Mouse (Mus musculus): ENCODE data around the gene Arf3.

Gene Arf3

DNA sequence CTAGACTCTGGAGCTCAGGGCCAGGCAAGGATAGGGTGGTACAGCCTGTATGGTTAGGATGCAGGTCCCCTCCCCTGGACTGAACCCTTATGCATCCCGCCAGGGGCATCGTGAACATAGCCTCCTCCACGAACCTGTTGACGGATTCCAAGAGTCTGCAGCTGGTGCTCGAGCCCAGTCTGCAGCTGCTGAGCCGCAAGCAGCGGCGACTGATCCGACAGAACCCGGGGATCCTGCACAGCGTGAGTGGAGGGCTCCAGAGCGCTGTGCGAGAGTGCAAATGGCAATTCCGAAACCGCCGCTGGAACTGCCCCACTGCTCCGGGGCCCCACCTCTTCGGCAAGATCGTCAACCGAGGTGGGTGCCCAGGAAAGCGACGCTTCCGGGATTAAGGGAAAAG, 27.7 kb upstream of the Arf3 start:
- DNase-seq (ENCODE audit: low spot score), result no peak

DNA sequence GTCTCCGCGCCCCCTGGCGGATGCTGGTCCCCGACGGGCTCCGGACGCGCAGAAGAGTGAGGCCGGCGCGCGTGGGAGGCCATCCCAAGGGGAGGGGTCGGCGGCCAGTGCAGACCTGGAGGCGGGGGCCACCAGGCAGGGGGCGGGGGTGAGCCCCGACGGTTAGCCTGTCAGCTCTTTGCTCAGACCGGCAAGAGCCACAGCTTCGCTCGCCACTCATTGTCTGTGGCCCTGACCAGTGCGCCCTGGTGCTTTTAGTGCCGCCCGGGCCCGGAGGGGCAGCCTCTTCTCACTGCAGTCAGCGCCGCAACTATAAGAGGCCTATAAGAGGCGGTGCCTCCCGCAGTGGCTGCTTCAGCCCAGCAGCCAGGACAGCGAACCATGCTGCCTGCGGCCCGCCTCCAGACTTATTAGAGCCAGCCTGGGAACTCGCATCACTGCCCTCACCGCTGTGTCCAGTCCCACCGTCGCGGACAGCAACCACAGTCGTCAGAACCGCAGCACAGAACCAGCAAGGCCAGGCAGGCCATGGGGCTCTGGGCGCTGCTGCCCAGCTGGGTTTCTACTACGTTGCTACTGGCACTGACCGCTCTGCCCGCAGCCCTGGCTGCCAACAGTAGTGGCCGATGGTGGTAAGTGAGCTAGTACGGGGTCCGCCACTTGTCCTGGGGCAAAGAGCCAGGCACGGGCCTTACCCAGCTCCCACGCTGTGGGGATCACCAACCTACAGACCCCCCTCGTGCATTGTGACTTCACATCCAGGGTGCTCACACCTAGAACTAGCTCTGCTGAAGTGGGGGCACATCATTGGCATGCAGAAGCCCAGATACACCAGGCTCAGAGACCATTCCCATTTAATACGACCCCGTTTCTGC, 26.9 kb upstream of the Arf3 start, which contains the start of gene Wnt1:
Gene Wnt1 (plus strand): TSS at position 197 of the 875 bp plus-strand sequence.
- no peak for DNase-seq (ENCODE audit: low spot score)

DNA sequence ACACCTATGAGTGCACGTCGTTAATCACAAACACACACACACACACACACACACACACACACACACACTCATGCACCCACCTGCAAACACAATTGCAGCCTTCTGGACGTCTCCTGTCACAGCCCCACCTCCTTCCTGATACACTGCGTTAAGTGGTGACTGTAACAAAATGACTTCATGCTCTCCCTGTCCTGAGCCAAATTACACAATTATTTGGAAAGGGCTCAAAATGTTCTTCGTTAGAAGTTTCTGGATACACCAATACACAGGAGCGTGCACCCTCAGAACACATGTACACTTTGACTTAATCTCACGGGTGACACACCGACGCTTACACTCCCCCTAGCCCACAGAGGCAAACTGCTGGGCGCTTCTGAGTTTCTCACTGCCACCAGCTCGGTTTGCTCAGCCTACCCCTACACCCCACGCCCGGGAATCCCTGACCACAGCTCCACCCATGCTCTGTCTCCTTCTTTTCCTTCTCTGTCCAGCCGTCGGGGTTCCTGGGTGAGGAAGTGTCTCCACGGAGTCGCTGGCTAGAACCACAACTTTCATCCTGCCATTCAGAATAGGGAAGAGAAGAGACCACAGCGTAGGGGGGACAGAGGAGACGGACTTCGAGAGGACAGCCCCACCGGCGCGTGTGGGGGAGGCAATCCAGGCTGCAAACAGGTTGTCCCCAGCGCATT, 26.1 kb upstream of the Arf3 start:
- no peak for DNase-seq (ENCODE audit: low spot score)

DNA sequence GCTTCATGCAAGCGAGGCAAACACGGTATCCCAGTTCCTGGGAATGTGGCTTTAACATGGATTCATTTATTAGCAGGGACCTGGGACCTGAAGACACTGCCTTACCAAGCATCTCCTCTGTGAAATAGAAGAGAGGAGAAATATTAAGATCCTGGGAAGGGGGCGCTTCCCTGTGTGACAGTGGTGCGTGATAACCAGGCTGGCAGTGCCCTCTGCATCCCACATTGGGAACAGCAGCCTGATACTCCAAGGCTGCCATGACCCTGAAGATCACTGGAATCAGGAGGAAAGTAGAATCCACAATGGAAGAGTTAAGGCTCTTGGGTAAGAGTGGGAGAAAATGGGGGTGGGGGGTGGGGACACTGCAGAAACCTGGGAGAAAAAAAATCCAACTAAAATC, 24.9 kb upstream of the Arf3 start:
- DNase-seq (ENCODE audit: low spot score), result no peak

DNA sequence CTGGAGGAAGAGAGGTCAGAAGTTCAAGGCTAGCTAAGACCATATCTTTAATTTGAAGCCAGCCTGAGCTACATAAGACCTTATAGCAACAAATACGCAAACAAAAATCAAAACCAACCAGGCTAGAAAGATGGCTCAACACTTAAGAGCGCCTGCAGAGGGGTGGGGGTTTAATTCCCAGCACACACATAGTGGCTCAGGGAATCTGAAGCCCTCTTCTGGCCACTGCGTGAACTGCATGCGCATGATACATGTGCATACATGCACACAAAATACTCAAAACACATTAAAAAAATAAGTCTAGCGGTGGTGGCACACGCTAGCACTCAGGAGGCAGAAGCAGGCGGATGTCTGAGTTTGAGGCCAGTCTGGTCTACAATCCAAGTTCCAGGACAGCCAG, 22.7 kb upstream of the Arf3 start:
- DNase-seq (ENCODE audit: low spot score), result no peak

DNA sequence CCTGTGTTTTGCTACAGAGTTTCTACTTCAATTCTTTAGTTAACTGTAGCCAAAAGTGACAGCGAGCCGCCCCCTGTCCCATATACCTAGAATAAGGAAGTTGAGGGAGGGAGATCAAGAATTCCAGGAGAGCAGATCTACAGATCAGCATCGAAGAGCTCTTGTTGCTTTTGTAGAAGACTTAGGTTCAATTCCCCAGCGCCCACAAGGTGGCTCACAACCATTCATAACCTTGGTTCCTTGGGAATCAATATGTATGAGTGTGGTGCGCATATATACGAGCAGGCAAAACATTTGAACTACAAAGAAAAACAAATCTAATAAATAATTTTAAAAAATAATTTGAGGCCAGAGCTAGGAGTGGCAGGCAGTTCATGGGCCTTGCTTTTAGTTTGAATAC, 18.2 kb upstream of the Arf3 start:
- no peak for DNase-seq (ENCODE audit: low spot score)

DNA sequence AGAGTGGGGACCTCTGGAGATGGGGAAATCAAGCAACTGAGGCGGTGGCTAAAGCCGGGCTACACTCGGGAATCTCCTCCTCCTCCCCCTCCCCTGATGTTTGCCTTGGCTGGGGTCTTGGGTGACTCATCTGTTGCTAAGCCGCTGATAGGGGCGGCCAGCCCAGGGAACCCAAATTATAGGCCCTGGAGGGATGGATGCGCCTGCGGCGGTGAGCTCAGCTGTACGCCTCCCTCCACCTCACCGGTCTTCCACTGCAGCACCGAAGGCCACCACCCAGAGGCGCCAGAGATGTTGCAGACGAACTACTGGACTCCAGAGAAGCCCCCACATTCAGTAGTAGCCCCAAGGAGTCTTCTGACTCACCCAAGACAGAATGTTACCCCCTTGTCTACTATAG, 17.6 kb upstream of the Arf3 start:
- no peak for DNase-seq (ENCODE audit: low spot score)

DNA sequence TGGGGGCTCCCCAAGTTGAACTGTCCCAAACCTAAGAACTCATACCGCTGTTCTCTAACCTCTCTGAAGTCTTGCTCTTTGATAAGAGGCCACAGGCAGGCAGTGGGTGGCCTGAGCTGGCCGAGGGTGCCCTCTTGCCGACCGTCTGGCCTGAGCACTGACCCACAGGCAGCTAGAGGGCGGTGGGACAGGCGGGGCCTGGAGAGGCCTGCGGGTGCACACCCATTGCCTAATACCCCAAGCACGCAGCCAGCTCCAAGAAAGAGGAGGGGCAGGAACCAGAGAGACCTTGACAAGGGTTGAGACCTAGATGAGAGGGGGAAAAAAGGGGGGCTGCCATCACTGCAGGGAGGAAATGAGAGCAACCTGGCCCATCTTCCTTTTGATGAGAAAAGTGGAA, 17.1 kb upstream of the Arf3 start:
- DNase-seq (ENCODE audit: low spot score), result no peak

DNA sequence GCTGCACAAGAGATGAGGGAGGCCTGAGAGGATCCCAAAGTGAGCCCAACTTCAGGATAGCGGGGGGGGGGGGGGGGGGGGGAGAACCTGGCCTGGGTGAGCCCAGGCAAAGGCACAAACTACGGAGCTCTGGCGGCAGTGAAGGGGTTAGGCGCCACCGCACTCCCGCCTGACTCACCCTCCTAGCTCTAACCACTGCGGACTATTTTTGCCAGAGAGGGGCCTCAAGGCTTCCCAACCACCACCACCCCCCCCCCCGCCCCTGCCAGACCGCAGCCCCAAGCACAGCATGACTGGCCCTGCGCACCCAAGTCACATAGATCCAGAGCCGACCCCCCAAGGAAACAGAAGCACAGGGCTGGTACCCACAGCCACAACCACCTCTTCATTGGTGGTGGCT, 15.8 kb upstream of the Arf3 start:
- DNase-seq (ENCODE audit: low spot score), result no peak

DNA sequence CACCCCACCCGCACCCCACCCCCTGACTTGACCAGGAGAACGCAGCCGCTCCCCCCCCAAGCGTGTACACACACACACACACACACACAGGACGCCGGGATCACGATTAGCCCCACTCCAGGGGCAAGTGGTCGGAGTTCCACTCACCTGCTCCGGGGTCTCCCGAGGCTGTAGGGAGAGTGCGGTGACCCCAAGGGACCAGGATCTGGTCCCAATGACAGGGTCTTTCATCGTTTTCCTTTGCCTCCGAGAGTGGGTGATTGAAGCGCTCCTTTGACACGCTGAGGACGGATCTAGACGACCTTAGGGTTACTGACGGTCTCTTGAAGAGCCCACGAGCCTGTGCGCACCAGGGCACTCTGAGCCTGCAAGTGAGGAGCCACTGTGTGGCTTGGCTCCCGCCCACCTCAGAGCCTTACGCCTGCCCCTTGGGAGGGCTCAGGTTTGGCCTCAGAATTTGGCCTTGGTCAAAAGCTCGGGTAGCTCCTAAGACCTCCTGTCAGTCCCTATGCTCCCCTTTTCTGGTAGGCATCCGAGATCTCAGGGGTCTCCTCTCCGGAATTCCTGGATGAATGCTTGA, 15.3 kb upstream of the Arf3 start:
- no peak for DNase-seq (ENCODE audit: low spot score)

DNA sequence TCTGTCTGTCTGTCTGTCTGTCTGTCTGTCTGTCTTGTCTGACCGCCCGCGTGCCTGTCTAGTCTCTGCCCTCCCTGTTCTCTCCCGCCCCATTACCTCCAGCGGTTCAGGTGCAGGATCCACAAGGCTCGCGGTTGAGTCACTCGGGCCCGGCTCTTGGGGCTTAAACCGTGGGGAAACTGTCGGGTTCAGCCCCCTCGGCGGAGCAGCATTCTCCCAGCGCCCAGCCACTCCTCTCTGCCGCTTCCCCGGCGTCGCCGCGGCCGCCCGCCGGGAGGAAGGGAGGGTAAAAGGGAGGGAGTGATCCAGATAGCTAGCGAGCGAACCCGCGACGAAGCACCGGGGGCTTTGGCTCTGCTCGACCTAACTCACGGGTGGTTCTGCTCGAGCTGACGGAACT, 14.7 kb upstream of the Arf3 start, which contains the start of gene Wnt10b:
Gene Wnt10b (minus strand): TSS at position 389 of the 400 bp plus-strand sequence.
- DNase-seq (ENCODE audit: low spot score), result no peak

DNA sequence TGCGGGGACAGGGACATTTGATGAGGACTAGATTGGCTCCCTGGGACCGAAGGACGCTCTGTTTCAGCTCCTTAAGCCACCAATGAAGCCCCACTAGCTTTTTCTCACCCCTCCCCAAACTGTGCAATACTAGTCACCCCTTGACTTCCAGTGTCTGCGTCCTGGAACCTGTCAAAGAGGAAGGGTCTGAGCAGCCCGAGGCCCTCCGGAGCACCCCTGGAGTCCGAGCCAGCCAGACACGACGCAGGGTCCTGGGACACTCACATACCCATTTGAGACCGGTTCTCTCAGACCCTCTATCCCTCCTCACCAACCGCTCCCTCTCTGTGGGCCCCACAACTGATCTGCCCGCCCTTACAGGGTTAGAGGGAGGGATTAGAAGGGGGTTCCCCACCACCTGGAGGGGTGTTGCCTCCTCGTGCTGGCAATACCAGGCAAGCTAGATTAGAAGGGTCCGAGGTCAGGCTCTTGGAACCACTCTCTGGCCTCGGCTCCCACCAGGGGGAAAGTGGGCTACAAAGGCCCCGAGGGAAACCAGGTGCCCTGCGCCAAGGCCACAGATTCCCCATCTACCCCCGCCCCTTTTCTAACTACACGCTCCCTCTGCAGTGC, 14.1 kb upstream of the Arf3 start:
- DNase-seq (ENCODE audit: low spot score), result no peak

DNA sequence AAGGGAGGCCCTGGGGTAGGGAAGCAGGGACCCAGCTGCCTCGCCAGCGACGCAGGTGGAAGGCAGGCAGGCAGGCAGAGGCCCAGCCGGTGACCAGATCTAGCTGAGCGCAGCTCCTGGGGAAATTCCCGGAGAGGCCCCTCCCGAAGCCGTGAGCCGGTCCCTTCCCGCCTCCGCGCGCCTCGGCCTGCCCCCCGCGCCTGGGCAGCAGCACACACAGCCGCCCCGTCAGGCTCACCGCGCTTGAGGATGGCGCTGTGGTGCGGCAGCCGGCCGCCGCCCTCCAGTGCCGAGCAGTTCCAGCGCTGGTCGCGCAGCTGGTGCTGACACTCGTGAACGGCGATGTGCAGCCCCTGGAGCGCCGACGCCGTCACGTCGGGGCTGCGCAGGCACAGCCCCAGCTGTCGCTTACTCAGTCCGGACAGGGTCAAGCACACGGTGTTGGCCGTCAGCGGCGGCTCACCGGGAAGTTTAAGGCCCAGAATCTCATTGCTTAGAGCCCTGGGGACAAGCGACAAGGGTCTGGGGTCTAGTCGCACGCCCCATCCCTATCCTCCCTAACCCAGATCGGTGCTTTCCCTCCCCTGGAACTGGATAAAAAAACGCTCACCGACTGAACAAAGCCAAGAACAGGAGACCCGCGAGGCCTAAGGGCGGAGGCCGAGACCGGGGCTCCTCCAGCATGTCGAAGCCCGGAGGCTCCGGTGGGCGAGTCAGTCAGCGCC, 13.4 kb upstream of the Arf3 start:
- DNase-seq (ENCODE audit: low spot score), result no peak

DNA sequence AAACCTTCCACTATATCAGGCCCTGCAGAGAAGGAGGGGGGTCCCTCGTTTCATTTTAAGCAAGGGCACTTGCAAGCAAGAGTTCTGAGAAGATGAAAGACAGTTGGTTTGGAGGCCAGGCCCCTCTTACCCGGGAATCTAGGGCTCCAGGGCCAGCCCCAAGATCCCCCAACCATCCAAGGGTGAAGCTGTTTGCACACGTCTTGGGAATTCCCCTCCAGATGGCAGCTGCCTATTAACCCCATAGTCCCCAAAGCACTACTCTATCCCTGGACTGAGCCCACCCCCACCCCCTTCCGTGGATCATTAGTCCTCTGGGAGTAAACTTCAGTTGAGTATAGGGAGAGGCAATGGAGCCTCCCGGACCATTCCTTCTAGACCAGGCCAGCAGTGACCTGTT, 12.5 kb upstream of the Arf3 start:
- no peak for DNase-seq (ENCODE audit: low spot score)

DNA sequence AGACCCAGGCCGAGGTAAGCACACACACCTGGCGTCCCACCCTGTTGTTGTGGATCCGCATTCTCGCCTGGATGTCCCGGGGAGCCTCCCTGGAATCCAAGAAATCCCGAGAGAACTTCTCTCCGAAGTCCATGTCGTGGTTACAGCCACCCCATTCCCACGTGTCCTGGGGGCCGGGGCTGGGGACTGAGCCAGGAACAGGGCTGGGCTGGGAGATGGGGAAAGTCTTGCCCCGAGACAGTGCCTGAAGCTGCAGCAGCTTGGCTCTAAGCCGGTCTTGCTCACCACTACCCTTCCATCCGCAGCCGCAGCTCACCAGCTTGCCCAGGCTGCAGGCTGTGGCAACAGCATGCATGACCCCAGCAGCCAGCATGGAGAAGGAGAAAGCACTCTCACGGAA, 11.1 kb upstream of the Arf3 start:
- no peak for DNase-seq (ENCODE audit: low spot score)

DNA sequence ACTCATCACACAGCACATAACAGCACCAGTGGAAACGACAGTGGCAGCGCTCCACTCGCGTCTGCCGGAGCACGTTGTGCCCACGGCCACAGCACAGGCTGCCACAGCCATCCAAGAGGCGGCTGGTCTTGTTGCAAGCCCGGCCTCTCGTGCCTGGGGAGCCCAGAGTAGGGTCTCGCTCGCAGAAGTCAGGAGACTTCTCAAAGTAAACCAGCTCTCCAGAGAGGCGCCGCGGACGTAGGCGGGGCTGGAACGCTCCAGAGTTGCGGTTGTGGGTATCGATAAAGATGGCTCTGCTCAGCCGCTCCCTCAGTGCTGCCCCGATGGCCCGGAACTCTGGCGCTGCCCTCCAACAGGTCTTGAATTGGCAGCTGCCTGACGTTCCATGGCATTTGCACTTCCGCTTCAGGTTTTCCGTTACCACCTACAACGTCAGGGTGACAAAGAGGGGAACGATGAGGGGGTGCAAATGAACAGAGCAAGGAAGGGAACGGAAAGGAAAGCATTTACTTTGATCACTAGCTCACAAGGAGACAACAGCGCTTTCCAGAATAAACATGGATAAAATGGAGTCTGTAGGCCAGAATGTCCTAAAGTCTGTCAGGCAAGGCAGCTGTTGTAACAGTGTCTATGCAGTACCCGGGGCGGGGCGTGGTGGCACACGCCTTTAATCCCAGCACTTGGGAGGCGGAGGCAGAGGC, 9.6 kb upstream of the Arf3 start:
- peak; percentile 61 for DNase-seq (ENCODE audit: low spot score)

DNA sequence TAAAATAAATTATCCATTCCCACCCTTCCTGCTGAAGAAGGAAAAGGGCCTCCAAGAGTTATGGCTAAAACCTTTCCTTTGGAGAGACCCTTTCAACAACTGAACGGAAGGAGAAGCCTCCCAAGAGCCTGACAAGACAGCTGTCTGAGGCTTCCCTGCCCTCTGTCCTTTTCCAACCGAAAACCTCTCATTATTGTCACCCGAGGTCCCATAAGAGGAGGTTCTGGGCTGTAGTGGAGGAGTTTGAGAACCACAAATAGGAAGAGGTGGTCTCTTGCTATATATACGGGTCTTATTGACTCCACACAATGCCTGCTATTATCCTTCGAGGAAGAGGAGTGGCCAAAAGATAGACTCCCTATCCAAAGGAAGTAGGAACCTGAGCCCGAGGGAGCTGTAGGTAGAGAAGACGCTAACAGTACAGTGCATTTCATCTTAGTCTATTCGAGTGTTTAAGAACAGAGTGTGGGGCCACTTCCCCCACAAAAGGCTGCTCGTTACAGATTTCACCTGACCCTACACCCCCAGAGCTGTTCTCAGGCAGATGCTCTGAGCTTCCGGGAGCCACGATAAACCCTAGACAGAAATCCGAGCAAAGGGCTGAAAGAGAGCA, 8.9 kb upstream of the Arf3 start:
- no peak for DNase-seq (ENCODE audit: low spot score)

DNA sequence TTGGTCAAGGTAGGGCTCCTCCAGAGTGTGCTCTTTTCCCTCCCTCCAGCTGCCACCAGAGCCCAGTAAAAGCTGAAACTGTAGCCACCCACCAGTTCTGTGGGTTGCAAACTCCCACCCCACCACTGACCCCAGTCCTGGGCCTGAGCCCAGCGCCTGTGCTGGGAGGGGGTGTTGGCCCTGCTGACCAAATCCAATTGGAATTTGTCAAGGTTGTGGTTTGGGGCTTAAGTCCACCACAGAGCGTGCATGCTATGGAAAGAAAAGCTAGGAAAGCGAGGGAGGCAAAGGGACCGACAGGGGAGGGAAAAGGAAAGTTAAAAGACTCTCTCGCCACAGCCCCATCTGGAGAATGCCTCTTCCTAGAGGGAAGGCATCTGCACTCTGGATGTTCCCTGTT, 5.2 kb upstream of the Arf3 start:
- no peak for DNase-seq (ENCODE audit: low spot score)

DNA sequence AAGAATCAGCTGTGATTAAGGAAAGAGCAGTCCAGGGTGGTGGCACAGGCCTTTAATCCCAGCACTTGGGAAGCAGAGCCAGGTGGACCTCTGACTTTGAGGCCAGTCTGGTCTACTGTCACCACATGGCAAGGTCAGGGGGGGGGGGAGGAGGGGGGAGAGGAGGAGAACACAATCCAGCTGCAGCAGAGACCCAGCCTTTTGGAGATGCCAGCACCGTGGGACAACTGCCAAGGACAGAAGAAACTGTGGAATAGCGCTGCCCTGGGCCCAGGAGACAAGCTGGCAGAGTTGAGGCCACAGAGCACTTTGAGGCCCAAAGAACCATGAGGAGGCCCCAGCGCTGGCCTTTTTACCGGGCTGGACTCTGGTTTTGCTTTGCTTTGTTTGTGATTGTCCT, 2.9 kb upstream of the Arf3 start:
- DNase-seq (ENCODE audit: low spot score), result no peak

DNA sequence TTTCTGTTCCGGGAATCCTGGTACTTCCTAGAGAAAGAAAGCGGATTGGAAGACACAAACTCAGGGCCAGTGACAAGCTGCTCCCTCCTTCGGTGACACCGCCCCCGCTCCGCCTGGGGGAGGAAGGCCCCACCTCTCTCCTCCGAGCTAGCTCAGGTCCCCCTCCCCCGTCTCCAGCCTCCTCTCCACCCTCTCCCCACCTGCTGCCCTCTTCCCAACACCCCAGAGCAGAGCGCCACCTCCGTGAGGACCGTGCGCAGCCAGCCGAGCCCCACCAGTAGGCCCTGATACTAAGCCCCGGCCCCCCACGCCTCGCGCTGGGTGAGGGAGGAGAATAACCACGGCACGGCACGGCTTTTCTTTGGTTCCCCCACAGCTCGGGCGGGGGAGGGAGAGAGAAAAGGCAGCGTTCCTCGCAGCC, 803 bp downstream of the Arf3 start:
- peak; percentile 84 for DNase-seq (ENCODE audit: low spot score)

DNA sequence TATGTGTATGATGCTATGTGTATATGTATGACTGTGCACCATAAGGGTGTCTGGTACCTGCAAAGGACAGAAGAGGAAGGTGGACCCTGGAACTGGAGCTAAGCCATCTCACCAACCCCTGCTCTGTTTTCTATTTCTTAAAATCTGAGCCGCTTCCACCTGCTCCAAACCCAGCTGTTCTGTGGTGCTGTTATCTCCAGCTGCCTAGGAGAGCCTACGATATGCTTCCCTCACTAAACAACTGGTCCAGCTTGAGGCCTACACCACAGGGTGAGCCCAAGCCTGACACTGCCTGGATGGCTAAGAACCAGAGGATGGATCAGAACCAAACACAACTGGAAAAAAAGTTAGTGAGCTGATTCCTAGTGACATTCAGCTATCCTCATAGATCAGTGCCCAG, 8.9 kb downstream of the Arf3 start:
- no peak for DNase-seq (ENCODE audit: low spot score)
